In the genomic region with DNA sequence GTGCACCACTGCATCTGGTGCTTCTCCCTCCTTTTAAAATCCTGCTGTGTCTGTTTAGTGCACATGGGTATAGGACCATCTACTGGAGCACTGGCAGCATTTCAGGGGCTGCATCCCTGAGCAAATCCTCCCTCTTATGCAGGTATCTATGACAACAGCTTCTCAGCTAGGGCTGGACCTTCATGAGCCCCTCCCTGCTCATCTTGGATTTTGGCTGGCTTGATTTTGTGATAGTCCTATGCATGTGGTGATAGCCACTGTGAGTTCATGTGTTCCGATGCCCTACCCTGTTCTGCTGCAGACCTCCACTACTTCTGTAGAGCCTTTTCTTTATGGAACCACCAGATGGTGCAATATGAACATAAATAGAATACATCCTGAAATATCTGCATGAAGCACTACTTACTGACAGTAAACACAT, we compare ENCODE assay signal across 9 mouse cellular contexts. TPM values are rescaled to one million over a fixed set of nuclear protein-coding genes. Genes with fewer than 3 reads are reported as not detected.
DNase-seq lines count a peak whose midpoint lies in the region; ATAC-seq and TF ChIP-seq lines count a peak whose summit lies in the region.
"Had no signal": no experiment of that assay in that cellular context is flagged by ENCODE, and none has a peak within 500 bp of the region (broad histone marks: within the 10 kb centered on the region; RNA-seq: fewer than 3 reads in every experiment).

No protein-coding gene starts in this region.

- DNase-seq in cerebellum, adult 11-12 months: no peak
- peak; percentile 84 for DNase-seq in lung, postnatal 0 days (ENCODE audit: low spot score)
- DNase-seq in lung, adult 18-20 months: no peak
- peak; percentile 11 to 77 for DNase-seq in frontal cortex, adult 2 months (ENCODE audit: extremely low spot score in 1 of 2, low spot score in 1 of 2)
- DNase-seq in limb, embryonic 14.5 days (ENCODE audit: low spot score): peak; percentile 68
- DNase-seq in right cerebral cortex, adult 18-20 months: peak; percentile 7
- no peak for DNase-seq in adrenal gland, postnatal 25 days

- H3K27ac ChIP-seq in lung, postnatal 0 days (ENCODE audit: low read length): no peak overlapping the region
- no peak overlapping the region for H3K27ac ChIP-seq in limb, embryonic 14.5 days (replicated peaks; ENCODE audit: low read depth, low read length)

- TF ChIP-seq POLR2A in limb, embryonic 14.5 days (IDR thresholded peaks at IDR 0.05; ENCODE audit: borderline replicate concordance, extremely low read depth, insufficient read depth, insufficient read length): no peak

- no peak overlapping the region for H3K4me2 ChIP-seq in lung, postnatal 0 days (replicated peaks; ENCODE audit: low read depth, low read length)
- no peak overlapping the region for H3K4me2 ChIP-seq in limb, embryonic 14.5 days (replicated peaks; ENCODE audit: low read depth, low read length, severe bottlenecking)

- peak; percentile 67 for TF ChIP-seq CTCF in lung, postnatal 0 days (IDR thresholded peaks at IDR 0.05)

- H3K36me3 ChIP-seq in lung, postnatal 0 days (ENCODE audit: insufficient read depth, low read length): no peaks in the 10 kb centered on the region
- no peaks in the 10 kb centered on the region for H3K36me3 ChIP-seq in limb, embryonic 14.5 days (ENCODE audit: control insufficient read depth, insufficient read depth, low read length)

- H3K27me3 ChIP-seq in lung, postnatal 0 days (replicated peaks; ENCODE audit: insufficient read depth, low read length): no peaks in the 10 kb centered on the region
- H3K27me3 ChIP-seq in limb, embryonic 14.5 days (ENCODE audit: control insufficient read depth, insufficient read depth, low read length): no peaks in the 10 kb centered on the region
- H3K27me3 ChIP-seq: megakaryocyte, embryonic 14.5 days had no signal

- WGBS in lung, postnatal 0 days: 63% methylated on average over 1 of the region's 1 CpGs
- 55% methylated on average over 1 of the region's 1 CpGs for WGBS in limb, embryonic 14.5 days

- ATAC-seq in cerebellum, adult (ENCODE audit: insufficient number of reproducible peaks, low FRiP score, low TSS enrichment): peak; percentile 75
- ATAC-seq in lung, postnatal 0 days: peak; percentile 35; the same call in 1 of the 2 replicates
- ATAC-seq in limb, embryonic 14.5 days (ENCODE audit: low FRiP score, low read depth): no peak

- no peak overlapping the region for H3K9ac ChIP-seq in lung, postnatal 0 days (replicated peaks; ENCODE audit: low read depth)
- H3K9ac ChIP-seq in limb, embryonic 14.5 days (ENCODE audit: low read depth, low read length, severe bottlenecking): no peak overlapping the region

- H3K4me1 ChIP-seq in lung, postnatal 0 days (ENCODE audit: insufficient read depth, low read depth, low read length): no peaks in the 10 kb centered on the region
- H3K4me1 ChIP-seq in limb, embryonic 14.5 days (ENCODE audit: control insufficient read depth, insufficient read depth, low read length): no peaks in the 10 kb centered on the region

- H3K9me3 ChIP-seq in lung, postnatal 0 days (ENCODE audit: low read length): no peaks in the 10 kb centered on the region
- no peaks in the 10 kb centered on the region for H3K9me3 ChIP-seq in limb, embryonic 14.5 days (ENCODE audit: control insufficient read depth, low read length)
- H3K9me3 ChIP-seq: megakaryocyte, embryonic 14.5 days had no signal

- TF ChIP-seq EP300 in lung, postnatal 0 days (IDR thresholded peaks at IDR 0.05): no peak

- H3K4me3 ChIP-seq in lung, postnatal 0 days (ENCODE audit: low read depth, low read length): no peak overlapping the region
- no peak overlapping the region for H3K4me3 ChIP-seq in limb, embryonic 14.5 days (replicated peaks; ENCODE audit: low read length)
- H3K4me3 ChIP-seq: megakaryocyte, embryonic 14.5 days had no signal

RNA-seq across cellular contexts. Expression of a gene that starts 8.4 kb away (rescaled TPM):
- polyA plus RNA-seq in lung, postnatal 0 days (2015; fragmentation: Nextera tagmentation; extraction: Ambion mirVana): not detected in 2 replicates
- polyA plus RNA-seq in frontal cortex, adult 2 months (2012; rRNA removed): not detected in 2 replicates
- polyA plus RNA-seq in limb, embryonic 14.5 days (2012; rRNA removed): not detected in 2 replicates
- not detected in 2 replicates for polyA plus RNA-seq in limb, embryonic 14.5 days (2014; fragmentation: Nextera tagmentation; extraction: Ambion mirVana)
- not detected in 2 replicates for total RNA-seq in adrenal gland, postnatal 25 days (2021)

RNA-seq across cellular contexts. Expression of a gene that starts 8.5 kb away (rescaled TPM):
- polyA plus RNA-seq in lung, postnatal 0 days (2015; fragmentation: Nextera tagmentation; extraction: Ambion mirVana): not detected in 2 replicates
- polyA plus RNA-seq in frontal cortex, adult 2 months (2012; rRNA removed): 0.08 TPM in 1 of 2 replicates, not detected in the other
- 0.03 and 0.04 TPM in 2 replicates for polyA plus RNA-seq in limb, embryonic 14.5 days (2012; rRNA removed)
- polyA plus RNA-seq in limb, embryonic 14.5 days (2014; fragmentation: Nextera tagmentation; extraction: Ambion mirVana): 0.17 TPM in 1 of 2 replicates, not detected in the other
- not detected in 2 replicates for total RNA-seq in adrenal gland, postnatal 25 days (2021)

RNA-seq across cellular contexts. Expression of a gene that starts 34.0 kb away (rescaled TPM):
- not detected in 2 replicates for polyA plus RNA-seq in lung, postnatal 0 days (2015; fragmentation: Nextera tagmentation; extraction: Ambion mirVana)
- 0.06 TPM in 2 replicates for polyA plus RNA-seq in frontal cortex, adult 2 months (2012; rRNA removed)
- 0.08 and 0.17 TPM in 2 replicates for polyA plus RNA-seq in limb, embryonic 14.5 days (2012; rRNA removed)
- not detected in 2 replicates for polyA plus RNA-seq in limb, embryonic 14.5 days (2014; fragmentation: Nextera tagmentation; extraction: Ambion mirVana)
- total RNA-seq in adrenal gland, postnatal 25 days (2021): not detected in 2 replicates

RNA-seq across cellular contexts. Expression of a gene that starts 40.0 kb away (rescaled TPM):
- 46.2 and 48.6 TPM in 2 replicates for polyA plus RNA-seq in lung, postnatal 0 days (2015; fragmentation: Nextera tagmentation; extraction: Ambion mirVana)
- 14.4 and 15.9 TPM in 2 replicates for polyA plus RNA-seq in frontal cortex, adult 2 months (2012; rRNA removed)
- polyA plus RNA-seq in limb, embryonic 14.5 days (2012; rRNA removed): 14.8 and 17.6 TPM in 2 replicates
- 30.8 and 38.9 TPM in 2 replicates for polyA plus RNA-seq in limb, embryonic 14.5 days (2014; fragmentation: Nextera tagmentation; extraction: Ambion mirVana)
- total RNA-seq in adrenal gland, postnatal 25 days (2021): 64.9 and 71.6 TPM in 2 replicates

RNA-seq across cellular contexts. Expression of a gene that starts 47.0 kb away (rescaled TPM):
- polyA plus RNA-seq in lung, postnatal 0 days (2015; fragmentation: Nextera tagmentation; extraction: Ambion mirVana): 655 and 745 TPM in 2 replicates
- 168 and 176 TPM in 2 replicates for polyA plus RNA-seq in frontal cortex, adult 2 months (2012; rRNA removed)
- 125 and 145 TPM in 2 replicates for polyA plus RNA-seq in limb, embryonic 14.5 days (2012; rRNA removed)
- polyA plus RNA-seq in limb, embryonic 14.5 days (2014; fragmentation: Nextera tagmentation; extraction: Ambion mirVana): 298 and 308 TPM in 2 replicates
- total RNA-seq in adrenal gland, postnatal 25 days (2021): 468 and 486 TPM in 2 replicates

Comparison
In these comparisons a context has a peak if more than half of its experiments do, and no peak if none do; other contexts are left out.
1. DNase-seq: peak in lung, postnatal 0 days (single experiment), frontal cortex, adult 2 months (2 of 2), limb, embryonic 14.5 days (single experiment) and right cerebral cortex, adult 18-20 months (single experiment); none in cerebellum, adult 11-12 months (single experiment), lung, adult 18-20 months (0 of 2) and adrenal gland, postnatal 25 days (single experiment).